11 mouse cellular contexts compared by ENCODE assay signal in genomic region chr4:119467720-119468380, GRCm38 (mm10). TPM values are rescaled to one million over a fixed set of nuclear protein-coding genes. Genes with fewer than 3 reads are reported as not detected.
A peak's percentile ranks its signal among the peaks of the same experiment; 100 is the strongest.
DNase-seq lines count a peak whose midpoint lies in the region; ATAC-seq lines count a peak whose summit lies in the region.
"Had no signal": no experiment of that assay in that cellular context is flagged by ENCODE, and none has a peak within 500 bp of the region (broad histone marks: within the 10 kb centered on the region; RNA-seq: fewer than 3 reads in every experiment).

No protein-coding gene starts in this region.

- H3K36me3 ChIP-seq in hindbrain, embryonic 11.5 days (ENCODE audit: control insufficient read depth, insufficient read depth, low read length) = no peaks in the 10 kb centered on the region
- 0 out of 2 replicates have a peak, but pooled peaks cover 6% of the 10 kb centered on the region for H3K36me3 ChIP-seq in midbrain, embryonic 15.5 days (replicated peaks)

- H3K27ac ChIP-seq in hindbrain, embryonic 11.5 days (ENCODE audit: low read depth, low read length) = no peak overlapping the region
- H3K27ac ChIP-seq in midbrain, embryonic 15.5 days = no peak overlapping the region

- H3K4me2 ChIP-seq in hindbrain, embryonic 11.5 days (replicated peaks; ENCODE audit: low read depth, low read length) = no peak overlapping the region
- H3K4me2 ChIP-seq in midbrain, embryonic 15.5 days = no peak overlapping the region

- H3K27me3 ChIP-seq in hindbrain, embryonic 11.5 days (ENCODE audit: control insufficient read depth, insufficient read depth, low read length) = no peaks in the 10 kb centered on the region
- no peaks in the 10 kb centered on the region for H3K27me3 ChIP-seq in midbrain, embryonic 15.5 days (replicated peaks)

- H3K9ac ChIP-seq in hindbrain, embryonic 11.5 days (ENCODE audit: low read depth, low read length) = no peak overlapping the region
- H3K9ac ChIP-seq in midbrain, embryonic 15.5 days = no peak overlapping the region

- DNase-seq in gastrocnemius, adult 18-20 months (ENCODE audit: low spot score) = peak; percentile 18
- DNase-seq in gastrocnemius, postnatal 4 days (ENCODE audit: low spot score in 2 of 2) = no peak
- DNase-seq in 416B (ENCODE audit: low read depth) = peak; percentile 86
- DNase-seq in cerebellum, adult 11-12 months = peak; percentile 70
- DNase-seq in layer of hippocampus, adult 9-11 months = peak; percentile 51
- no peak for DNase-seq in testis, postnatal 10 days (ENCODE audit: low spot score)
- DNase-seq in hindbrain, embryonic 11.5 days (ENCODE audit: low spot score) = no peak
- DNase-seq: heart, adult 11 months had no signal

- no peaks in the 10 kb centered on the region for H3K4me1 ChIP-seq in hindbrain, embryonic 11.5 days (replicated peaks; ENCODE audit: control insufficient read depth, insufficient read depth, low read length)
- H3K4me1 ChIP-seq in midbrain, embryonic 15.5 days = peaks cover 13% of the 10 kb centered on the region

- 86% methylated on average over 16 of the region's 16 CpGs for WGBS in hindbrain, embryonic 11.5 days
- WGBS in midbrain, embryonic 15.5 days = 85% methylated on average over 16 of the region's 16 CpGs

- no peak overlapping the region for H3K4me3 ChIP-seq in hindbrain, embryonic 11.5 days (ENCODE audit: low read depth, low read length)
- no peak overlapping the region for H3K4me3 ChIP-seq in midbrain, embryonic 15.5 days

- no peak for ATAC-seq in hindbrain, embryonic 11.5 days (ENCODE audit: low FRiP score)
- ATAC-seq in midbrain, embryonic 15.5 days (replicated peaks) = no peak
- ATAC-seq: intestine, postnatal 0 days had no signal

- H3K9me3 ChIP-seq in hindbrain, embryonic 11.5 days (ENCODE audit: control insufficient read depth, low read length) = no peaks in the 10 kb centered on the region
- H3K9me3 ChIP-seq in midbrain, embryonic 15.5 days = no peaks in the 10 kb centered on the region

RNA-seq across cellular contexts. Expression of gene Rimkla, which starts 24.6 kb away (rescaled TPM):
- total RNA-seq in gastrocnemius, adult 18-20 months (2021) = not detected
- 1 to 10 TPM in 1 of 2 experiments, under 1 TPM in 1; 0.59 to 1.2 TPM for total RNA-seq in gastrocnemius, postnatal 4 days (2021)
- polyA plus RNA-seq in hindbrain, embryonic 11.5 days (2014; fragmentation: Nextera tagmentation; extraction: Ambion mirVana) = 5.7 and 8.1 TPM in 2 replicates
- 25.5 and 27.6 TPM in 2 replicates for polyA plus RNA-seq in midbrain, embryonic 15.5 days (2015; fragmentation: Nextera tagmentation; extraction: Ambion mirVana)

RNA-seq across cellular contexts. Expression of gene Zmynd12, which starts 45.2 kb away (rescaled TPM):
- not detected for total RNA-seq in gastrocnemius, adult 18-20 months (2021)
- not detected for total RNA-seq in gastrocnemius, postnatal 4 days (2021)
- 0.23 and 0.29 TPM in 2 replicates for polyA plus RNA-seq in hindbrain, embryonic 11.5 days (2014; fragmentation: Nextera tagmentation; extraction: Ambion mirVana)
- 0.18 and 0.63 TPM in 2 replicates for polyA plus RNA-seq in midbrain, embryonic 15.5 days (2015; fragmentation: Nextera tagmentation; extraction: Ambion mirVana)
- total RNA-seq: ES-E14 had no signal

RNA-seq across cellular contexts. Expression of gene Ppcs, which starts 45.6 kb away (rescaled TPM):
- total RNA-seq in gastrocnemius, adult 18-20 months (2021) = 1 to 10 TPM; 4.8 to 5.6 TPM
- total RNA-seq in gastrocnemius, postnatal 4 days (2021) = 1 to 10 TPM; 5.7 to 6.0 TPM
- 21.0 and 25.5 TPM in 2 replicates for polyA plus RNA-seq in hindbrain, embryonic 11.5 days (2014; fragmentation: Nextera tagmentation; extraction: Ambion mirVana)
- polyA plus RNA-seq in midbrain, embryonic 15.5 days (2015; fragmentation: Nextera tagmentation; extraction: Ambion mirVana) = 20.8 and 22.2 TPM in 2 replicates

RNA-seq across cellular contexts. Expression of gene Ccdc30, which starts 52.5 kb away (rescaled TPM):
- not detected for total RNA-seq in gastrocnemius, adult 18-20 months (2021)
- total RNA-seq in gastrocnemius, postnatal 4 days (2021) = under 1 TPM; 0.44 to 0.61 TPM
- 12.6 and 13.9 TPM in 2 replicates for polyA plus RNA-seq in hindbrain, embryonic 11.5 days (2014; fragmentation: Nextera tagmentation; extraction: Ambion mirVana)
- polyA plus RNA-seq in midbrain, embryonic 15.5 days (2015; fragmentation: Nextera tagmentation; extraction: Ambion mirVana) = 23.2 and 23.8 TPM in 2 replicates

Comparison
In these comparisons a context has a peak if more than half of its experiments do, and no peak if none do; other contexts are left out.
1. DNase-seq: peak in gastrocnemius, adult 18-20 months (single experiment), 416B (single experiment), cerebellum, adult 11-12 months (single experiment) and layer of hippocampus, adult 9-11 months (single experiment); none in gastrocnemius, postnatal 4 days (0 of 2), testis, postnatal 10 days (single experiment) and hindbrain, embryonic 11.5 days (single experiment).